Mouse (Mus musculus): Measurements from ENCODE around the gene 4930469K13Rik. TPM values are rescaled to one million over a fixed set of nuclear protein-coding genes. Genes with fewer than 3 reads are reported as not detected.

4930469K13Rik gene
- total and polyA plus RNA-seq, 3 experiments: 0.23 to 0.29 TPM; not detected in 1

DNA sequence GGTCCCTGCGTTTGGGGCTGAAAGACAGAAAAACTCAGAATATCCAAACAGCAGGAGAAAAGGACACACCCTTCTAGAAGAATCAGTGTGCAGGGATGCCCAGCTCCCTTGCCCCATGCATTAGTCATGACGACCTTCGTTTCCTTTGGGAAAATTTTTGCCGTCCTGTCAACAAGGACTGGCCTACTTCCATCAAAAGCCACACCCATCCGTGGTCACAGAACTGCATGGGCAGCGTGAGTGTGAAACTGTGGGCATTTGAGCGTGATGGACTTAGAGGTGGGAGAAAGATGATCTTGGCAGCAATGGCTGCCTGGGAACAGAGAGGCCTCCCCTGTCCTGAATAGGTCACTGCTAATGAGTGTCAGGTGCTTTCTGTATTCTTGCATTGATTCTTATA is 126.2 kb downstream of the 4930469K13Rik start:
- peaks cover 4 to 10% of the 10 kb centered on the region in 2 experiments for H3K4me1 ChIP-seq (ENCODE audit: control insufficient read depth in 1 of 2, insufficient read depth in 2 of 2, low read length in 2 of 2)
- no peak overlapping the region for H3K9ac ChIP-seq (ENCODE audit: control insufficient read depth, low read depth, low read length, poor library complexity, severe bottlenecking)
- TF ChIP-seq MAX (IDR thresholded peaks at IDR 0.05; ENCODE audit: low read length) (no peak), HCFC1 (IDR thresholded peaks at IDR 0.05; ENCODE audit: low read depth, low read length) (no peak), BHLHE40 (IDR thresholded peaks at IDR 0.05; ENCODE audit: borderline replicate concordance, low read depth, low read length) (no peak), RAD21 (IDR thresholded peaks at IDR 0.05; ENCODE audit: low read depth, low read length) (no peak), EP300 (IDR thresholded peaks at IDR 0.05; ENCODE audit: low read depth in 1 of 2, low read length in 2 of 2) (no peak), RCOR1 (IDR thresholded peaks at IDR 0.05; ENCODE audit: low read depth, low read length) (no peak), JUND (IDR thresholded peaks at IDR 0.05; ENCODE audit: low read depth, low read length) (no peak), GABPA (IDR thresholded peaks at IDR 0.05; ENCODE audit: low read depth, low read length) (no peak), SIN3A (IDR thresholded peaks at IDR 0.05; ENCODE audit: low read length) (no peak), MXI1 (IDR thresholded peaks at IDR 0.05; ENCODE audit: low read depth, low read length) (no peak), ZNF384 (IDR thresholded peaks at IDR 0.05; ENCODE audit: low read depth, low read length) (no peak), ZMIZ1 (IDR thresholded peaks at IDR 0.05; ENCODE audit: low read depth, low read length) (no peak), NRF1 (IDR thresholded peaks at IDR 0.05; ENCODE audit: insufficient read depth, low read depth, low read length, poor library complexity, severe bottlenecking) (no peak), TBP (IDR thresholded peaks at IDR 0.05; ENCODE audit: low read depth, low read length) (no peak), MAFK (IDR thresholded peaks at IDR 0.05; ENCODE audit: borderline replicate concordance, low read depth, low read length) (no peak), NELFE (IDR thresholded peaks at IDR 0.05; ENCODE audit: low read depth, low read length) (no peak), E2F4 (IDR thresholded peaks at IDR 0.05; ENCODE audit: borderline replicate concordance, low read depth, low read length) (no peak), GATA1 (IDR thresholded peaks at IDR 0.05; ENCODE audit: low read depth, low read length) (no peak), POLR2A (IDR thresholded peaks at IDR 0.05; ENCODE audit: control insufficient read depth in 1 of 2, insufficient read depth in 1 of 2, low read depth in 1 of 2, low read length in 2 of 2, poor library complexity in 1 of 2) (no peak), USF1 (IDR thresholded peaks at IDR 0.05; ENCODE audit: low read depth, low read length) (no peak)
- H3K4me3 ChIP-seq (ENCODE audit: control insufficient read depth in 1 of 2, insufficient read depth in 1 of 2, low read depth in 2 of 2, low read length in 2 of 2): no peak overlapping the region
- no peaks in the 10 kb centered on the region for H3K27me3 ChIP-seq (ENCODE audit: control insufficient read depth in 1 of 2, insufficient read depth in 2 of 2, low read length in 2 of 2)
- no peaks in the 10 kb centered on the region for H3K79me2 ChIP-seq (ENCODE audit: control insufficient read depth, insufficient read depth, low read length, poor library complexity)
- no peak for DNase-seq (ENCODE audit: low read depth, low spot score)
- H3K27ac ChIP-seq (ENCODE audit: control insufficient read depth, low read depth, low read length): no peak overlapping the region
- no peaks in the 10 kb centered on the region for H3K9me3 ChIP-seq (replicated peaks; ENCODE audit: insufficient read depth, low read length)
- peaks cover 0 to 9% of the 10 kb centered on the region in 2 experiments; a peak in 2 of 4 replicates for H3K36me3 ChIP-seq (ENCODE audit: control insufficient read depth in 1 of 2, insufficient read depth in 2 of 2, low read length in 2 of 2)

DNA sequence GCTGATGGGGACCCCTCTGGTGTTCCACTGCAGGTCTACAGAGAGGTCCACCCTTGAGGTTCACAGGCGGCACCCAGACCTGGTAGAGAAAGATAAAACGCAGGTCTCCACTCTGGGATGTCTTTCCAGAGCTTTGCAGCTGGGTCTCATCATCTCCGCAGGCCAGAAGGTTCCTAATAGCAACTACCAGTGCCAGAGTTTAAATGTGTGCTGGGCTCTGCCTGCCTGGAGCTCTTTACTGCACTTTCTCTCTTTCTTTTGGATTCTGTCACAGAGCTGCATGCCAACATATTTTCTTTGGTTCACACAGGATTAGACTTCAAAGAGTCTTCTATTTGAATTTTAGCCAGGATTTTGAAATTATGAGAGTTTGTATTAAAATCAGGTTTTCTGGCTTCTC is 129.2 kb downstream of the 4930469K13Rik start:
- Histone ChIP-seq H3K36me3 (ENCODE audit: control insufficient read depth in 1 of 2, insufficient read depth in 2 of 2, low read length in 2 of 2) (peaks cover 0 to 32% of the 10 kb centered on the region in 2 experiments; a peak in 2 of 4 replicates), H3K9ac (ENCODE audit: control insufficient read depth, low read depth, low read length, poor library complexity, severe bottlenecking) (no peak overlapping the region), H3K4me3 (ENCODE audit: control insufficient read depth in 1 of 2, insufficient read depth in 1 of 2, low read depth in 2 of 2, low read length in 2 of 2) (no peak overlapping the region), H3K27me3 (ENCODE audit: control insufficient read depth in 1 of 2, insufficient read depth in 2 of 2, low read length in 2 of 2) (no peaks in the 10 kb centered on the region), H3K4me1 (ENCODE audit: control insufficient read depth in 1 of 2, insufficient read depth in 2 of 2, low read length in 2 of 2) (peaks cover 21 to 37% of the 10 kb centered on the region in 2 experiments), H3K79me2 (ENCODE audit: control insufficient read depth, insufficient read depth, low read length, poor library complexity) (no peaks in the 10 kb centered on the region), H3K27ac (ENCODE audit: control insufficient read depth, low read depth, low read length) (no peak overlapping the region), H3K9me3 (replicated peaks; ENCODE audit: insufficient read depth, low read length) (no peaks in the 10 kb centered on the region)
- TF ChIP-seq TCF12 (IDR thresholded peaks at IDR 0.05; ENCODE audit: low read depth, low read length) (no peak), TBP (IDR thresholded peaks at IDR 0.05; ENCODE audit: low read depth, low read length) (no peak), E2F4 (IDR thresholded peaks at IDR 0.05; ENCODE audit: borderline replicate concordance, low read depth, low read length) (no peak), MAFK (IDR thresholded peaks at IDR 0.05; ENCODE audit: borderline replicate concordance, low read depth, low read length) (no peak), JUND (IDR thresholded peaks at IDR 0.05; ENCODE audit: low read depth, low read length) (no peak), NRF1 (IDR thresholded peaks at IDR 0.05; ENCODE audit: insufficient read depth, low read depth, low read length, poor library complexity, severe bottlenecking) (no peak), ETS1 (IDR thresholded peaks at IDR 0.05; ENCODE audit: low read depth, low read length) (no peak), MYC (IDR thresholded peaks at IDR 0.05; ENCODE audit: low read depth, low read length) (no peak), USF2 (IDR thresholded peaks at IDR 0.05; ENCODE audit: borderline replicate concordance in 1 of 2, insufficient read depth in 1 of 2, low read depth in 1 of 2, low read length in 2 of 2) (no peak), RAD21 (IDR thresholded peaks at IDR 0.05; ENCODE audit: low read depth, low read length) (no peak), MXI1 (IDR thresholded peaks at IDR 0.05; ENCODE audit: low read depth, low read length) (no peak)
- DNase-seq (ENCODE audit: low read depth, low spot score): no peak

Measured in MEL (cell line).